Mouse (Mus musculus): ENCODE results near the gene Dnase2a. TPM values are rescaled to one million over a fixed set of nuclear protein-coding genes. Genes with fewer than 3 reads are reported as not detected.

The Dnase2a gene
- 12.9 and 13.0 TPM in 2 replicates for polyA plus RNA-seq (2012; rRNA removed)

GRCm38 (mm10) chr8:84908421-84909161, at the start of gene Dnase2a:
Gene Dnase2a, plus strand, starts transcription at chr8:84908560.

GRCm38 (mm10) chr8:84871376-84872308, 36.7 kb upstream of the Dnase2a start, which contains the start of gene Syce2:
Gene Syce2, plus strand, starts transcription at chr8:84872111.

GRCm38 (mm10) chr8:84893709-84894134, 14.6 kb upstream of the Dnase2a start, which contains the start of gene Gcdh:
Gene Gcdh, minus strand, starts transcription at chr8:84893921.

GRCm38 (mm10) chr8:84901752-84902151, 6.6 kb upstream of the Dnase2a start, which contains the start of gene Klf1:
Gene Klf1, plus strand, starts transcription at chr8:84901928.

GRCm38 (mm10) chr8:84936962-84937546, 28.7 kb downstream of the Dnase2a start, which contains the start of gene Mast1:
Gene Mast1, minus strand, starts transcription at chr8:84937359.

GRCm38 (mm10) chr8:84946528-84947240, 38.3 kb downstream of the Dnase2a start, which contains the start of gene Rtbdn:
Gene Rtbdn, plus strand, starts transcription at chr8:84946991.

GRCm38 (mm10) chr8:84969241-84970134, 61.1 kb downstream of the Dnase2a start, which contains the start of the genes Gm49661, Prdx2 and Rnaseh2a:
Gene Gm49661, minus strand, starts transcription at chr8:84969433.
Gene Prdx2, plus strand, starts transcription at chr8:84969587.
Gene Rnaseh2a, minus strand, starts transcription at chr8:84969767.

Other genes with a start within 250 kb of the Dnase2a start
- 9.2 and 10.3 TPM in 2 replicates for gene Ier2, start 245.7 kb upstream of the Dnase2a start, polyA plus RNA-seq (2012; rRNA removed)
- 29.6 and 34.7 TPM in 2 replicates for gene Trmt1, start 222.3 kb upstream of the Dnase2a start, polyA plus RNA-seq (2012; rRNA removed)
- 12.1 and 13.7 TPM in 2 replicates for gene Nacc1, start 220.7 kb upstream of the Dnase2a start, polyA plus RNA-seq (2012; rRNA removed)
- gene Lyl1, start 207.1 kb upstream of the Dnase2a start, polyA plus RNA-seq (2012; rRNA removed) = 27.0 and 27.4 TPM in 2 replicates
- 4.8 and 5.8 TPM in 2 replicates for gene G430095P16Rik, start 185.6 kb upstream of the Dnase2a start, polyA plus RNA-seq (2012; rRNA removed)
- 1.3 and 1.7 TPM in 2 replicates for gene Nfix, start 108.2 kb upstream of the Dnase2a start, polyA plus RNA-seq (2012; rRNA removed)
- gene Dand5, start 85.7 kb upstream of the Dnase2a start, polyA plus RNA-seq (2012; rRNA removed) = 1.9 and 2.0 TPM in 2 replicates
- 25.2 and 27.4 TPM in 2 replicates for gene Gadd45gip1, start 77.0 kb upstream of the Dnase2a start, polyA plus RNA-seq (2012; rRNA removed)
- gene Rad23a, start 67.9 kb upstream of the Dnase2a start, polyA plus RNA-seq (2012; rRNA removed) = 108 and 113 TPM in 2 replicates
- 389 and 417 TPM in 2 replicates for gene Calr, start 61.6 kb upstream of the Dnase2a start, polyA plus RNA-seq (2012; rRNA removed)
- gene Farsa, start 51.6 kb upstream of the Dnase2a start, polyA plus RNA-seq (2012; rRNA removed) = 37.4 and 40.3 TPM in 2 replicates
- gene Syce2, start 36.4 kb upstream of the Dnase2a start, polyA plus RNA-seq (2012; rRNA removed) = 11.5 and 11.9 TPM in 2 replicates
- gene Gcdh, start 14.6 kb upstream of the Dnase2a start, polyA plus RNA-seq (2012; rRNA removed) = 84.3 and 97.5 TPM in 2 replicates
- 82.0 and 97.2 TPM in 2 replicates for gene Klf1, start 6.6 kb upstream of the Dnase2a start, polyA plus RNA-seq (2012; rRNA removed)
- gene Mast1, start 28.8 kb downstream of the Dnase2a start, polyA plus RNA-seq (2012; rRNA removed) = 0.07 and 0.08 TPM in 2 replicates
- not detected in 2 replicates for gene Rtbdn, start 38.4 kb downstream of the Dnase2a start, polyA plus RNA-seq (2012; rRNA removed)
- 0.58 TPM in 1 of 2 replicates, not detected in the other for gene Gm49661, start 60.9 kb downstream of the Dnase2a start, polyA plus RNA-seq (2012; rRNA removed)
- 467 and 538 TPM in 2 replicates for gene Prdx2, start 61.0 kb downstream of the Dnase2a start, polyA plus RNA-seq (2012; rRNA removed)
- gene Rnaseh2a, start 61.2 kb downstream of the Dnase2a start, polyA plus RNA-seq (2012; rRNA removed) = 37.4 and 40.1 TPM in 2 replicates
- 11.6 and 18.6 TPM in 2 replicates for gene Junb, start 70.2 kb downstream of the Dnase2a start, polyA plus RNA-seq (2012; rRNA removed)
- 10.3 and 12.2 TPM in 2 replicates for gene Hook2, start 82.0 kb downstream of the Dnase2a start, polyA plus RNA-seq (2012; rRNA removed)
- not detected in 2 replicates for gene Best2, start 106.0 kb downstream of the Dnase2a start, polyA plus RNA-seq (2012; rRNA removed)
- 63.3 and 64.0 TPM in 2 replicates for gene Asna1, start 116.7 kb downstream of the Dnase2a start, polyA plus RNA-seq (2012; rRNA removed)
- gene Trir, start 118.3 kb downstream of the Dnase2a start, polyA plus RNA-seq (2012; rRNA removed) = 83.5 and 105 TPM in 2 replicates
- gene Tnpo2, start 128.4 kb downstream of the Dnase2a start, polyA plus RNA-seq (2012; rRNA removed) = 18.0 and 21.4 TPM in 2 replicates
- gene Fbxw9, start 151.5 kb downstream of the Dnase2a start, polyA plus RNA-seq (2012; rRNA removed) = 11.8 and 12.7 TPM in 2 replicates
- gene Gm5741, start 159.4 kb downstream of the Dnase2a start, polyA plus RNA-seq (2012; rRNA removed) = 0.26 TPM in 1 of 2 replicates, not detected in the other
- gene Dhps, start 163.2 kb downstream of the Dnase2a start, polyA plus RNA-seq (2012; rRNA removed) = 17.8 and 18.4 TPM in 2 replicates
- 39.8 and 41.3 TPM in 2 replicates for gene Wdr83os, start 172.2 kb downstream of the Dnase2a start, polyA plus RNA-seq (2012; rRNA removed)
- 22.9 and 26.2 TPM in 2 replicates for gene Wdr83, start 172.7 kb downstream of the Dnase2a start, polyA plus RNA-seq (2012; rRNA removed)
- gene Man2b1, start 174.7 kb downstream of the Dnase2a start, polyA plus RNA-seq (2012; rRNA removed) = 41.9 and 48.3 TPM in 2 replicates
- 4.4 and 5.3 TPM in 2 replicates for gene Zfp791, start 214.5 kb downstream of the Dnase2a start, polyA plus RNA-seq (2012; rRNA removed)
- gene Cks1brt, start 243.4 kb downstream of the Dnase2a start, polyA plus RNA-seq (2012; rRNA removed) = not detected in 2 replicates